Mouse (Mus musculus): Measurements from ENCODE around the gene Unc13a. TPM values are rescaled to one million over a fixed set of nuclear protein-coding genes. Genes with fewer than 3 reads are reported as not detected.

Gene Unc13a
- polyA plus RNA-seq, 1 experiment from 2014 or later = 12.8 TPM

- peaks cover 15% of the 10 kb centered on the region; the same call in 1 of the 2 replicates for H3K4me1 ChIP-seq
- no peak overlapping the region for H3K27ac ChIP-seq (replicated peaks)
- peak overlapping the region; percentile 28 for H3K4me3 ChIP-seq
- 1% methylated on average over 32 of the region's 32 CpGs for WGBS
- peak overlapping the region; percentile 28 for H3K9ac ChIP-seq (replicated peaks)
- H3K27me3 ChIP-seq = peaks cover 67% of the 10 kb centered on the region
- no peaks in the 10 kb centered on the region for H3K9me3 ChIP-seq
- peak; percentile 52 for ATAC-seq (ENCODE audit: low FRiP score, low read depth)
- H3K4me2 ChIP-seq (replicated peaks) = peak overlapping the region; percentile 39
- H3K36me3 ChIP-seq = 0 out of 2 replicates have a peak, but pooled peaks cover 9% of the 10 kb centered on the region
Observed at GRCm38 (mm10) chr8:71602666-71603334, 68.8 kb downstream of the Unc13a start.

DNA sequence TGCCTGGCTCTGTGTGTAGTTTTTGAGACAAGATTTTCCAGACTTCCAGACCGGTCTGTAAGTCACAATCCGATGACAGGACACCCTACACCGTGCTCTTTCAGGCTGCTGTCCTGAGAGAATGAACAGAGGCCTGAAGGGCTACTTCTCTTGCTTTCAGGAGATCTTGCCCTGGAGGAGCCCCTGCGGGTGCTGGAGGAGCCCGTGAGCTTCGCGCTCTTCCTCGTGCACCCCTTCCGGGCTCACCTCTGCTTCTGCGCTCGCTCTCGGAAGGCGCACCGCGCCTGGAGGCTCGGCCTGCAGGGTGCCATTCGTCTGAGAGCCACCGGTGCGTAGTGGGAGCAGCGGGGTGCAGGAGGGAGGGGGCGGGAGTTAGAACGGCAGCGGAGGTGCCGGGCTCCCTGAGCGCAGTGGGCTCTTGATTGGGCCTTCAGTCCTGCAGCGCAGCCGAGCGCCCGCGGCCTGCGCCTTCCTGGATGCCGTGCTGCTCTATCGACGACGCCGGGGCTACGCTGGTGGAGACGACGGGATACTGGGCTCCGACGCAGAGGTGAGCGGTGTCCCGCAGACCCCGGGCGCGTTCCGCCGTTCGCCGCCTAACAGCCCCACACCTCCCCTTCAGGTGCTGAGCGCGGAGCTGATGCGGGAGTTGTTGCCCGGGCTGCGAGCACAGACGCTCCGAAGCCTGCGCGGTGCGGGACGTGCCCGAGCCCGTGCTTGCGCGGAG lies 69.5 kb downstream of the Unc13a start:
- Histone ChIP-seq H3K4me2 (replicated peaks) (peak overlapping the region; percentile 39), H3K36me3 (0 out of 2 replicates have a peak, but pooled peaks cover 9% of the 10 kb centered on the region), H3K27ac (replicated peaks) (no peak overlapping the region), H3K27me3 (peaks cover 67% of the 10 kb centered on the region), H3K4me1 (peaks cover 15% of the 10 kb centered on the region; the same call in 1 of the 2 replicates), H3K4me3 (peak overlapping the region; percentile 28), H3K9ac (replicated peaks) (peak overlapping the region; percentile 15), H3K9me3 (no peaks in the 10 kb centered on the region)
- peak; percentile 23; the same call in 1 of the 2 replicates for ATAC-seq (ENCODE audit: low FRiP score, low read depth)
- WGBS = 4% methylated on average over 59 of the region's 65 CpGs

GRCm38 (mm10) chr8:71598841-71599240 lies 72.7 kb downstream of the Unc13a start:
- WGBS = 95% methylated on average over 5 of the region's 5 CpGs
- H3K4me3 ChIP-seq = no peak overlapping the region
- no peak overlapping the region for H3K27ac ChIP-seq (replicated peaks)
- no peaks in the 10 kb centered on the region for H3K9me3 ChIP-seq
- ATAC-seq (ENCODE audit: low FRiP score, low read depth) = no peak
- peaks cover 50% of the 10 kb centered on the region for H3K27me3 ChIP-seq
- H3K9ac ChIP-seq (replicated peaks) = no peak overlapping the region
- H3K4me2 ChIP-seq (replicated peaks) = no peak overlapping the region
- peaks cover 21% of the 10 kb centered on the region for H3K4me1 ChIP-seq
- 0 out of 2 replicates have a peak, but pooled peaks cover 9% of the 10 kb centered on the region for H3K36me3 ChIP-seq

- Histone ChIP-seq H3K9ac (replicated peaks) (no peak overlapping the region), H3K27me3 (peaks cover 45% of the 10 kb centered on the region), H3K4me2 (replicated peaks) (no peak overlapping the region), H3K27ac (replicated peaks) (no peak overlapping the region), H3K4me1 (peaks cover 26% of the 10 kb centered on the region), H3K4me3 (no peak overlapping the region), H3K9me3 (no peaks in the 10 kb centered on the region), H3K36me3 (0 out of 2 replicates have a peak, but pooled peaks cover 9% of the 10 kb centered on the region)
- no peak for ATAC-seq (ENCODE audit: low FRiP score, low read depth)
Observed at GRCm38 (mm10) chr8:71598375-71598774, 73.2 kb downstream of the Unc13a start.

DNA sequence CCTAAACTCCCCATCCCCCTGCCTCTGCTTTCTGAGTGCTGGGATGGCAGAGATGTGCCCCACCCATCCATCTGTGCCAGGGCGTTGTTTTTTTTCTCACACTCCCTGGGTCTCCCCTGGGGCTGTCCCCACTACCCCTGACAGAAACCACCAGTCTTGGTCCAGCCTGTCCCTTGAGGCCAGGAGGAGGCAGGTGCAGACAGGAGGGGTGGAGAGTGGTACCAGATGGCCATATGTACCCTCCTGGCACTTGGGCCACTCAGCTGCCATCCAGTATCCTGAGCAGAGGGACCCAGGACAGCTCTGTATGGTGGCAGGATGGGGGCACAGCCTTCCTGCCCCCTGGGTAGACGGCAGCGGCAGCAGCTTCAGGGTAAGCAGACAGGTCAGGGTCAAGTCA lies 74.1 kb downstream of the Unc13a start, which contains the start of gene Fam129c:
Gene Fam129c, plus strand, starts transcription at position 198 of the 400 bp plus-strand sequence.
- WGBS = 91% methylated on average over 3 of the region's 3 CpGs
- Histone ChIP-seq H3K27me3 (peaks cover 36% of the 10 kb centered on the region), H3K36me3 (0 out of 2 replicates have a peak, but pooled peaks cover 9% of the 10 kb centered on the region), H3K4me2 (replicated peaks) (no peak within 1 kb of the TSS), H3K9ac (replicated peaks) (no peak within 1 kb of the TSS), H3K9me3 (no peaks in the 10 kb centered on the region), H3K4me3 (no peak within 1 kb of the TSS), H3K27ac (replicated peaks) (no peak within 1 kb of the TSS), H3K4me1 (peaks cover 26% of the 10 kb centered on the region)
- no peak for ATAC-seq (ENCODE audit: low FRiP score, low read depth)

GRCm38 (mm10) chr8:71596798-71597197 lies 74.8 kb downstream of the Unc13a start:
- Histone ChIP-seq H3K9ac (replicated peaks) (no peak overlapping the region), H3K36me3 (0 out of 2 replicates have a peak, but pooled peaks cover 9% of the 10 kb centered on the region), H3K27me3 (peaks cover 29% of the 10 kb centered on the region), H3K27ac (replicated peaks) (no peak overlapping the region), H3K9me3 (no peaks in the 10 kb centered on the region), H3K4me1 (peaks cover 20% of the 10 kb centered on the region), H3K4me2 (replicated peaks) (no peak overlapping the region), H3K4me3 (no peak overlapping the region)
- no peak for ATAC-seq (ENCODE audit: low FRiP score, low read depth)
- WGBS = 83% methylated on average over 4 of the region's 4 CpGs

GRCm38 (mm10) chr8:71596384-71596783 lies 75.2 kb downstream of the Unc13a start:
- ATAC-seq (ENCODE audit: low FRiP score, low read depth) = no peak
- Histone ChIP-seq H3K9ac (replicated peaks) (no peak overlapping the region), H3K4me2 (replicated peaks) (no peak overlapping the region), H3K27ac (replicated peaks) (no peak overlapping the region), H3K4me3 (no peak overlapping the region), H3K4me1 (peaks cover 20% of the 10 kb centered on the region), H3K27me3 (peaks cover 25% of the 10 kb centered on the region), H3K36me3 (0 out of 2 replicates have a peak, but pooled peaks cover 9% of the 10 kb centered on the region), H3K9me3 (no peaks in the 10 kb centered on the region)
- 62% methylated on average over 6 of the region's 6 CpGs for WGBS

DNA sequence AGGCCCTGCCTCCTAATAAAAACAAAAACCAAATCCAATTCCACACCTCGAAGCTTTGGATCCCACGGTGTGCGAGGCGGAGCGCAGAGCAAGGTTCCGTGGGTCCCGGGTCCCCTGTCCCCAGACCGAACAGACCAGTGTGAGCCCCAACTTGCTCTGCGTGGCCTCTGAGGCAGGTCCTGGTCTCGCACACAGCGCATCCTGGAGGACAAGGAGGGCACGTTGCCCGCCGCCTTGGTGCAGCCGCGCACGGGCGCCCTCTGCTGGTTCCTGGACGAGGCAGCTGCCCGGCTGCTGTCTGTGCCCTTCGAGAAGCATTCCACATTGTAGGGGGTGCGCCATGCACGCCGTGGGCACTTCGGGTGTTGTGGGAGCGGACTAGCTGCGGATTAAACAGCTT lies 75.7 kb downstream of the Unc13a start:
- H3K27ac ChIP-seq (replicated peaks) = no peak overlapping the region
- 0 out of 2 replicates have a peak, but pooled peaks cover 9% of the 10 kb centered on the region for H3K36me3 ChIP-seq
- H3K4me3 ChIP-seq = peak overlapping the region; percentile 10; the same call in 1 of the 2 replicates
- peaks cover 25% of the 10 kb centered on the region for H3K4me1 ChIP-seq
- H3K9me3 ChIP-seq = no peaks in the 10 kb centered on the region
- peaks cover 20% of the 10 kb centered on the region for H3K27me3 ChIP-seq
- peak; percentile 29 for ATAC-seq (ENCODE audit: low FRiP score, low read depth)
- 6% methylated on average over 27 of the region's 27 CpGs for WGBS
- H3K4me2 ChIP-seq (replicated peaks) = no peak overlapping the region
- H3K9ac ChIP-seq (replicated peaks) = no peak overlapping the region

DNA sequence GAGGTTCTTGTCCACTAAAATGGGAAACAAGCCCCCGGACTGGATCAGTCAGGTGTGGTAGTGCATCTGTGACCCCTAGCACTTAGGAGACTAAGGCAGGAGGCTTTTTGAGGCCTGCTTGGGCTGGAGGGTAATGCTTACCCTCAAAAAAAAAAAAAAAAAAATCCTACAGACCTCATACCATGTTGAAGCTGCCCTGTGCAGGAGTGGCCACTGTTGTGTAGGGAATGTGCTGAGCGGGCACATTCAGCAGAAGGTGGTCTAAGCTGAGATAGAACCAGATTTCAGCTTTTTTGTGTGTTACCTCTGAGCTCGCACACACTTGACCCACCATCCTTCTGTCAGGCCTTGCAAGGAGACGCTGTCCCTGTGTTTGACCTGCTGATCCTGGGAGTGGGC lies 77.2 kb downstream of the Unc13a start:
- H3K27me3 ChIP-seq = peaks cover 14% of the 10 kb centered on the region
- H3K36me3 ChIP-seq = no peaks in the 10 kb centered on the region
- H3K4me3 ChIP-seq = no peak overlapping the region
- no peak overlapping the region for H3K27ac ChIP-seq (replicated peaks)
- no peaks in the 10 kb centered on the region for H3K9me3 ChIP-seq
- no peak overlapping the region for H3K9ac ChIP-seq (replicated peaks)
- no peak overlapping the region for H3K4me2 ChIP-seq (replicated peaks)
- WGBS = 93% methylated on average over 4 of the region's 4 CpGs
- peaks cover 27% of the 10 kb centered on the region for H3K4me1 ChIP-seq
- ATAC-seq (ENCODE audit: low FRiP score, low read depth) = no peak

GRCm38 (mm10) chr8:71593556-71594323 lies 77.8 kb downstream of the Unc13a start:
- H3K4me1 ChIP-seq = peaks cover 27% of the 10 kb centered on the region

DNA sequence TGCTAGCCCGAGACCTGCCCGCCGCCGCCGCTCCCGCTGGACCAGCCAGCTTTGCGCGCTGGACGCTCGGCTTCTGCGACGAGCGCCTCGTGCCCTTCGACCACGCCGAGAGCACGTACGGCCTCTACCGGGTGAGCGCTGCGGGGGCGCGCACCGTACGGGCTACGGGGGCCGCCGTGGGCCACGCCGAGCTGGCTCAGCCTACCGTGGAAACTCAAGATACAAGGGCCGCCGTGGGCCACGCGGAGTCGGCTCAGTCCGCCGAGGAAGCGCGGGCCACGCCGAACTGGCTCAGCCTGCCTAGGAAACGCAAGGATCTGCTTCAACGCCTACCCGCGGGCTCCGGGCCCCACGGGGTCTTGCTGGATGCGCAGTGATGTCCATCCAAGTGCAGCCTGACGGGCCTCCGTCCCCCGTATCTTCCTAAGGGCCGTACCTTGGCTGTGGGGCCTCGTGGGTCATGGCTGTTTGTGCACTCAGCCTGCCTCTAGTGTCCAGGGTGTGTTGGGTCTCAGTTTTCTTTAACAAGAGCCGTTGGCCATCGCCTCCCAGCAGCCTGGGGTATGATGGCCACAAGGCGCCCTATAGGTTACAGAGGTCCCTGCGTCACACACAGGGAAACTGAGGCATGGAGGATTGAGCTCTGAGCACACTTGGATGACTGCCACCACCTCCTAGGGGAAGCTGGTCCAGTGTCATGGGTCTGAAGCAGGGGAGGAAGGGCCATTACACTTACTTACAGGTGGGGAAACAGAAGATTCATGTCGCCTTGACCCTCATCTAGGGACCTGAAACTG lies 79.0 kb downstream of the Unc13a start:
- Histone ChIP-seq H3K9me3 (no peaks in the 10 kb centered on the region), H3K27me3 (peaks cover 10% of the 10 kb centered on the region), H3K36me3 (no peaks in the 10 kb centered on the region), H3K9ac (replicated peaks) (peak overlapping the region; percentile 94), H3K27ac (replicated peaks) (peak overlapping the region; percentile 99), H3K4me2 (replicated peaks) (peak overlapping the region; percentile 89), H3K4me1 (peaks cover 27% of the 10 kb centered on the region), H3K4me3 (peak overlapping the region; percentile 88)
- 5% methylated on average over 60 of the region's 60 CpGs for WGBS
- ATAC-seq (ENCODE audit: low FRiP score, low read depth) = peak; percentile 71

More at GRCm38 (mm10) chr8:71593556-71594323, 77.8 kb downstream of the Unc13a start:
- H3K36me3 ChIP-seq = no peaks in the 10 kb centered on the region
- peaks cover 10% of the 10 kb centered on the region for H3K27me3 ChIP-seq
- H3K9ac ChIP-seq (replicated peaks) = peak overlapping the region; percentile 94; the same call in 1 of the 2 replicates
- no peaks in the 10 kb centered on the region for H3K9me3 ChIP-seq
- WGBS = 97% methylated on average over 8 of the region's 8 CpGs
- no peak for ATAC-seq (ENCODE audit: low FRiP score, low read depth)
- H3K4me2 ChIP-seq (replicated peaks) = peak overlapping the region; percentile 89
- no peak overlapping the region for H3K4me3 ChIP-seq
- no peak overlapping the region for H3K27ac ChIP-seq (replicated peaks)
